Mouse (Mus musculus) embryonic facial prominence, embryonic 15.5 days (tissue): ENCODE measurements around the gene Brat1. TPM values are rescaled to one million over a fixed set of nuclear protein-coding genes. Genes with fewer than 3 reads are reported as not detected.

Experiments used
- ATAC-seq: fragments of 200-750 bp; cut with Nextera tagmentation; 2 replicates; pipeline ENCODE4 v1.8.0; 2017; ENCODE audit warnings: low read depth, moderate TSS enrichment; ENCODE audit not compliant: insufficient number of reproducible peaks, low FRiP score, low TSS enrichment
- H3K27ac ChIP-seq: fragments of 300-500 bp; sonication (generic); replicated peaks from 2 replicates; pipeline ENCODE4 v1.5.1; 2015; ENCODE audit warnings: mild to moderate bottlenecking, inconsistent platforms
- H3K27me3 ChIP-seq: fragments of 300-500 bp; sonication (generic); 2 replicates; pipeline ENCODE4 v1.6.1; 2015; ENCODE audit warnings: inconsistent platforms
- H3K36me3 ChIP-seq: fragments of 300-500 bp; sonication (generic); 2 replicates; pipeline ENCODE4 v1.6.1; 2015; ENCODE audit warnings: mild to moderate bottlenecking, inconsistent platforms
- H3K4me1 ChIP-seq: fragments of 300-500 bp; sonication (generic); 2 replicates; pipeline ENCODE4 v1.6.1; 2015; ENCODE audit warnings: inconsistent platforms
- H3K4me2 ChIP-seq: fragments of 300-500 bp; sonication (generic); replicated peaks from 2 replicates; pipeline ENCODE4 v1.6.1; 2015; ENCODE audit warnings: mild to moderate bottlenecking, inconsistent platforms
- H3K4me3 ChIP-seq: fragments of 300-500 bp; sonication (generic); replicated peaks from 2 replicates; pipeline ENCODE4 v1.5.1; 2015; ENCODE audit warnings: mild to moderate bottlenecking, inconsistent platforms
- H3K9ac ChIP-seq: fragments of 300-500 bp; sonication (generic); 2 replicates; pipeline ENCODE4 v1.6.1; 2015; ENCODE audit warnings: inconsistent platforms
- H3K9me3 ChIP-seq: fragments of 300-500 bp; sonication (generic); replicated peaks from 2 replicates; pipeline ENCODE4 v1.6.1; 2016; ENCODE audit warnings: inconsistent platforms
- WGBS: fragments of 180-500 bp; shearing (Covaris S2); methylation state at CpG from one replicate; pipeline ENCODE4 v1.1.7; 2015; 5-methylcytosine and 5-hydroxymethylcytosine counted together
- polyA plus RNA-seq: library from polyadenylated mRNA; unstranded; fragments of >200 nt; fragmentation: Nextera tagmentation; extraction: Ambion mirVana; gene quantifications from 2 replicates; pipeline ENCODE4 v1.2.1, GENCODE M21; 2015

The Brat1 gene
- polyA plus RNA-seq, 1 experiment from 2014 or later: 26.0 TPM

DNA sequence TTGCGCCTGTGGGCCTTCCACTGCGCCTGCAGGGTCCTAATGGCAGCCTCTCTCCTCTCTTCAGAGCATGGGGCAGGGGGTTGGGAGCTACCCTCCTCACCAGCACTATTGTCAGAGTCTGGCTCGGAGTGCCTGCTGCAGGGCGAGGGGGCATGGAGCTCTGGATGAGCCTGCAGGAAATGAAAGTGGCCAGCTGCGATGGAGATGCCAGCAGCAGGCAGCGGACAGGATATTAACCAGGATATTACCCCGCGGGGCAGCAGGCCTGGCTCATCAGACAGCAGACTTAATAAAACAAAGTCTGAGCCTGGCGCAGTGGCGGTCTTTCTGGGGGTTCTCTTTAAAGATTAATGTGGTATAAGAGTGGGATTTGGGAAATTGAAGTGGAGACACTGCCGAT lies 29.7 kb upstream of the Brat1 start:
- H3K4me1 ChIP-seq: no peaks in the 10 kb centered on the region
- WGBS: 74% methylated on average over 11 of the region's 11 CpGs
- no peaks in the 10 kb centered on the region for H3K27me3 ChIP-seq
- no peak overlapping the region for H3K4me2 ChIP-seq
- H3K4me3 ChIP-seq: no peak overlapping the region
- H3K27ac ChIP-seq: no peak overlapping the region
- no peak overlapping the region for H3K9ac ChIP-seq
- peaks cover 51% of the 10 kb centered on the region for H3K36me3 ChIP-seq
- ATAC-seq: no peak
- H3K9me3 ChIP-seq: no peaks in the 10 kb centered on the region

DNA sequence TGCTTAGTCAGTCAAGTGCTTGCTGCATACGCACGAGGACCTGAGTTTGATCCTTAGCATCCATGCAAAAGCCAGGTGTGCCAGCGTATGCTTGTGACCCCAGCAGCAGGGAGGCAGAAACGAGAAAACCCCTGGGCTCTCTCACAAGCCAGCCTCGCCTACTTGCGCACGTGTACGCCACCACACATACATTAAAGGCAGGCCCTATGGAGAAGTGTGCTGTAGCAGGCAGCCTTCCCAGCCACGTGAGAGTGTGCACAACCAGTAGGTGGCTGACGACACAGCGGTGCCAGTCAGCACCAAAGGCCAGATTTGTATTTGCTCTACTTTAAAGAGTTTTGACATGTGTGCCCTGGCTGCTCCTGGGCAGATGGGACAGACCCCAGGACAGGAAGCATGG lies 29.2 kb upstream of the Brat1 start:
- no peak for ATAC-seq
- WGBS: 84% methylated on average over 11 of the region's 11 CpGs
- Histone ChIP-seq H3K27me3 (no peaks in the 10 kb centered on the region), H3K9me3 (no peaks in the 10 kb centered on the region), H3K4me3 (no peak overlapping the region), H3K27ac (no peak overlapping the region), H3K4me2 (no peak overlapping the region), H3K4me1 (no peaks in the 10 kb centered on the region), H3K36me3 (peaks cover 51% of the 10 kb centered on the region), H3K9ac (no peak overlapping the region)

DNA sequence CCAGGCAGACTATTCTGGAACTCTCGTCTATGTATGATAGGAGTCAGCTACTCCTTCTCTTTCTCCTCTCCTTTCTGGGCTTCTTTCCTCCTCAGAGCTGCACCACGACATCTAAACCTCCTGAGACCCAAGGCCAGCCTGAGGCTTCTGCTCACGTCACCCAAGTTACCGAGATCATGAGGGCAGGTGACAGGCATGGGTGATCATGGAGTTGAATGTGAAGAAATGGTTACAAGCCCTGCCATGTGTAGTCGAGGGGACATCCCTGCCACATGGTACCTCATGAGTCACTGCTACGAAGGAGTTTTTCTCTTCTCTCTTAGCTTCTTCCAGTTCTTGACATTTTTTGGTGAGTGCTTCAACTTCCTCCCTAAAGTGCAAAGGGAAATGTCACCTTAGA lies 27.7 kb upstream of the Brat1 start:
- no peak overlapping the region for H3K27ac ChIP-seq
- WGBS: 87% methylated on average over 6 of the region's 6 CpGs
- no peaks in the 10 kb centered on the region for H3K9me3 ChIP-seq
- H3K9ac ChIP-seq: no peak overlapping the region
- H3K27me3 ChIP-seq: no peaks in the 10 kb centered on the region
- peaks cover 50% of the 10 kb centered on the region for H3K36me3 ChIP-seq
- no peak overlapping the region for H3K4me3 ChIP-seq
- no peaks in the 10 kb centered on the region for H3K4me1 ChIP-seq
- no peak for ATAC-seq
- no peak overlapping the region for H3K4me2 ChIP-seq

DNA sequence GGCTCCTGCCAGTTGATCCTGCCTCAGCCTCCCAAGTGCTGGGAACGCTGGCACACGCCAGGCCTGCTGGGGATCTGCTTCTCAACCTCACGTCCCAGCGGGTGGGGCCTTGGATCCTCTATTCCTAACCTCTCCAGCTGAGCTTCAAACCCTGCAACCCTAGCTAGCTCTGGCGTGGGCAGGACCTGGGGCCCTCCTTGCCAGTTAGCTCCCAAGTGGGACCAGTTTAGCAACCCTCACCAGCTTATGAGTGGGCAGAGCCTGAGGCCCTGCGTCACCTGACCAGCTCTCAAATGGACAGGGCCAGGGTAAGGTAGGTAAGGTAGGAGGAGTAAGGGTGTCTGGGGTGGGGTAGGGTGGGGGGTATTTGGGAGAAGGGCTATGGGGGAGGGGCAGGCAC lies 24.8 kb upstream of the Brat1 start:
- H3K4me2 ChIP-seq: no peak overlapping the region
- no peak overlapping the region for H3K27ac ChIP-seq
- 0 out of 2 replicates have a peak, but pooled peaks cover 3% of the 10 kb centered on the region for H3K4me1 ChIP-seq
- H3K9me3 ChIP-seq: no peaks in the 10 kb centered on the region
- no peak for ATAC-seq
- no peaks in the 10 kb centered on the region for H3K27me3 ChIP-seq
- H3K36me3 ChIP-seq: peaks cover 46% of the 10 kb centered on the region
- no peak overlapping the region for H3K4me3 ChIP-seq
- no peak overlapping the region for H3K9ac ChIP-seq
- WGBS: 80% methylated on average over 6 of the region's 6 CpGs

DNA sequence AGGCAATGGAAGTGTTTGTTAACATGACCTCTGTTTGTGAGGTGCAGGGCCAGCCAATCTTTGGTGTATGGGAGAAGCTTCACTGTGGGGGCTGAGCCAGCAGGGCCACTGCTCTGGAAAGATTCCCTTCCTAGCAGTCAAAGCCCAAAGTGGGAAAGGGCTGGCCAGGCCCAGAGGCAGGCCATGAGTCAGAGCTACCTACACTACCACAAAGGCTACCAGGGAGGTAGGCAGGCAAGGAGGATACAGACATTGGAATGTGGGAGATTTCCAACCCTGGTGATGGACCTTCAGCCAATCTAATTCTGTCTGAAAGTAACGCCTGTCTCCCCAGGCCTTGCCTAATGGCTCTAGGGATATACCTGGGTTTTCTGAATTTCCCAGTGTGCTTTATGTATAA lies 23.9 kb upstream of the Brat1 start:
- no peak for ATAC-seq
- WGBS: 88% methylated on average over 1 of the region's 1 CpGs
- H3K4me2 ChIP-seq: no peak overlapping the region
- no peaks in the 10 kb centered on the region for H3K27me3 ChIP-seq
- no peak overlapping the region for H3K4me3 ChIP-seq
- no peak overlapping the region for H3K27ac ChIP-seq
- peaks cover 44% of the 10 kb centered on the region for H3K36me3 ChIP-seq
- H3K9ac ChIP-seq: no peak overlapping the region
- H3K4me1 ChIP-seq: 0 out of 2 replicates have a peak, but pooled peaks cover 3% of the 10 kb centered on the region
- H3K9me3 ChIP-seq: no peaks in the 10 kb centered on the region

DNA sequence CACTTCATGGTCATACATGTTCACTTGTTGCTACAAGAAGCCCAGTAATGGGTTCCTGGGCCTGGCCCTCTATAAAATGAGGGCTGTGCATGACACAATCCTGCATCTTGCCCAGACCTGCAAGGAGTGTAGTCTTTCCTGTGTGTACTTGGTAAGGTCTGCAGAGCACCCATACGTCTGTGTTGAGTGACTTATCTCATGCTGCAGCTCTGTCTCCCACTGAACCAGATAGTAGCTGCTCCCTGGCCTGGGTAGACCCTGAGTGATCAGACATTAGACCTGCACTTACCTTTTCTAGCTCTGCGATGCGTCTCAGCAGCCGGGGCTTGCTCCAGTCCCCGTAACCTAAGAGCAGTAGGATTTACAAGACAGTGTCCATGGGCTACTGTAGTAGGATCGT lies 22.7 kb upstream of the Brat1 start:
- Histone ChIP-seq H3K36me3 (peaks cover 44% of the 10 kb centered on the region), H3K27ac (no peak overlapping the region)

DNA sequence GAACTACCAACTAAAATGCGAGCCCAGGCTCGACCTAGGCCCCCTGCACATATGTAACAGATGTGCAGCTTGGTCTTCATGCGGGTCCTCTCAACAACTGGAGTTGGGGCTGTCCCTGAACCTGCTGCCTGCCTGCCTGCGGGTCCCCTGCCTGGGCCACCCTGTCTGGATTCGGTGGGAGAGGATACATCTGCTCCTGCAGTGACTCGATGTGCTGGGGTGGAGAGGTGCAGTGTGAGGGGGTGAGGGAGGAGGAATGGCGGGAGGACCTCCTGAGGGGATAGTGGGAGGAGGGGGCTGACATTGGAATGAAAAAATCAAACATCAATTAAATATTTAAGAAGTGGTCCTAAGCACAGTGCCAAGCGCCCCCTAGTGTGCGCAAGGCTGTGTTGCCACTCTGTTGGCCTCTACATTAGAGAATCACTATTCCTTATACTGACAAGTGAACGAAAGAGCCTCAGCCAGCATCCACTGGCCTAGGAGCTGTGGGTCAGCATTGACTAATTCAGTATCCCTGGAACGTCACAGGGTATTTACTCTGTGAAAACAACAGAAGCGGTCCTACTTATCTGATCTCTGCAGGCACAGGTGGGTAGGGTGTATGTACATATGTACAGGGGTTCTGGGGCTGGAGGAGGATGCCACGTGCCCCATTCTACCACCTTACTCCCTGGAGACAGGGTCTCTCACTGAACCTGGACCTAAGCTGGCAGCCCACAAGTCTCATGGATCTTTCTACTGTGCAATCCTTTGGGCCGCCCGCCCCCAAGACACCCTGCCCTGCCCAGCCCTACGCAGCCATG lies 20.3 kb upstream of the Brat1 start:
- Histone ChIP-seq H3K27me3 (no peaks in the 10 kb centered on the region), H3K4me2 (no peak overlapping the region), H3K9ac (no peak overlapping the region), H3K4me1 (0 out of 2 replicates have a peak, but pooled peaks cover 3% of the 10 kb centered on the region), H3K9me3 (no peaks in the 10 kb centered on the region), H3K36me3 (peaks cover 52% of the 10 kb centered on the region), H3K4me3 (no peak overlapping the region), H3K27ac (no peak overlapping the region)
- 49% methylated on average over 16 of the region's 16 CpGs for WGBS
- ATAC-seq: 0 out of 2 replicates have a peak, but pooled peaks have one; percentile 6

More for the DNA sequence above, 22.7 kb upstream of the Brat1 start:
- ATAC-seq: no peak
- no peak overlapping the region for H3K4me2 ChIP-seq
- WGBS: 89% methylated on average over 6 of the region's 6 CpGs
- H3K9me3 ChIP-seq: no peaks in the 10 kb centered on the region
- H3K27me3 ChIP-seq: no peaks in the 10 kb centered on the region
- no peak overlapping the region for H3K9ac ChIP-seq
- H3K4me1 ChIP-seq: 0 out of 2 replicates have a peak, but pooled peaks cover 3% of the 10 kb centered on the region
- H3K4me3 ChIP-seq: no peak overlapping the region

DNA sequence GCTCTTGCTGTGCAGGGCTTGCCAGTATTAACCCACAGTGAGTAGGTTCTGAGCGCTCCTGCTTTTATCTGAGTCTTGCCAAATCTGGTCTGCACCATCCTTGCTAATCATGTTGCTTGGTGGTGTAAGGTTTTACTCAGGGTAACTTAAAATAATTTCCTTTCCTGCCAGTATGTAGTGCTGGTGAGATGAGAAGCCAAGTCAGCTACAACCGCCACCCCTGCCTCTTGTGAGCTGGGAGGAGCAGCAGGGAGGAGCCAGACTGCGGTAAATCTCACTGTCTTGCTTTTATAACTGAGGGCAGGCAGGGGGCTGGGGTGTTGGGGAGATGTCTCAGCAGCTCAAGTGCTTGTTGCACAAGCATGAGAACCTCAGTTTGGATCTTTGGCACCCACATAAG lies 16.4 kb upstream of the Brat1 start:
- Histone ChIP-seq H3K9me3 (no peaks in the 10 kb centered on the region), H3K36me3 (peaks cover 60% of the 10 kb centered on the region), H3K4me1 (0 out of 2 replicates have a peak, but pooled peaks cover 9% of the 10 kb centered on the region), H3K4me2 (no peak overlapping the region), H3K4me3 (no peak overlapping the region), H3K9ac (no peak overlapping the region), H3K27ac (no peak overlapping the region), H3K27me3 (no peaks in the 10 kb centered on the region)
- no peak for ATAC-seq
- 66% methylated on average over 3 of the region's 3 CpGs for WGBS

DNA sequence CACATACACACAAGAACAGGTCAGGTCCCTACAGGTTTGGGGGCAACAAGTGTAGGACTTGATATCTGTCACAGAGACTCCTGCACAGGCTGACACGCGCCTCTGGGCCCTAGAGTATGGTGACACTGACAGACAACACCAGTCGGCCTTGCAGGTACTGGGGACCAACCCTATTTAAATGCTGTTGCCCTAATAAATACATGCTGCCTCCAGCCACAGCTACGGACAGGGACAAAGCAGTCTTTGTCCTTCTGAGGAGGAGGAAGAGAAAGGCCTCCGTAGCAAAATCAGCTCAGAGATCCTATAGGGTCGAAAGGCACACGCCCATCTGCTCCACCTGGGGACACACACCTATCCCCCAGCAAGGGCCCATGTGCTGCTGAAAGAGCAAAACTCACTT lies 8.8 kb upstream of the Brat1 start:
- H3K27me3 ChIP-seq: no peaks in the 10 kb centered on the region
- WGBS: 74% methylated on average over 7 of the region's 7 CpGs
- H3K36me3 ChIP-seq: peaks cover 43% of the 10 kb centered on the region
- no peak overlapping the region for H3K4me3 ChIP-seq
- no peak overlapping the region for H3K9ac ChIP-seq
- H3K4me2 ChIP-seq: no peak overlapping the region
- no peaks in the 10 kb centered on the region for H3K9me3 ChIP-seq
- no peak overlapping the region for H3K27ac ChIP-seq
- H3K4me1 ChIP-seq: peaks cover 12% of the 10 kb centered on the region
- no peak for ATAC-seq

DNA sequence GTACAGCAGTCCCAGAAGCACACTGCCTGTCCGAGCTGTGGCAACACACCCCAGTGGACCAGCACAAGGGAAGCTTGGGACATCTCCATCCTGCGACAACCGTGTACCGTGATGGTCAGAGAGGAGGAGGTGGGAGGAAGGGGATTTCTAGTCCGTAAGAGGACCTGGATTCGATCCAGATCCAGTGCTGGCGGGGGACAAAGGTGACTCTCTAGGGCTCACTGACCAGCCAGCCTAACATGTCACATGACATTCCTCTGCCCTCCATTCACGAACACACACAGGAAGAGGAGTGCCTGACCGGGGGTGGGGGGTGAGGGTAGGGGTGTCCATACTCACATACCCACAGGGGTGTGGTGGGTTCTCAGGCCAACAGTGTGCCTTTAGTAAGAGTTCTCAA lies 5.0 kb upstream of the Brat1 start:
- H3K9me3 ChIP-seq: no peaks in the 10 kb centered on the region
- H3K27ac ChIP-seq: no peak overlapping the region
- H3K4me3 ChIP-seq: no peak overlapping the region
- H3K9ac ChIP-seq: no peak overlapping the region
- no peak overlapping the region for H3K4me2 ChIP-seq
- H3K36me3 ChIP-seq: peaks cover 28% of the 10 kb centered on the region
- peaks cover 31% of the 10 kb centered on the region for H3K4me1 ChIP-seq
- no peaks in the 10 kb centered on the region for H3K27me3 ChIP-seq
- 86% methylated on average over 9 of the region's 9 CpGs for WGBS
- ATAC-seq: no peak

DNA sequence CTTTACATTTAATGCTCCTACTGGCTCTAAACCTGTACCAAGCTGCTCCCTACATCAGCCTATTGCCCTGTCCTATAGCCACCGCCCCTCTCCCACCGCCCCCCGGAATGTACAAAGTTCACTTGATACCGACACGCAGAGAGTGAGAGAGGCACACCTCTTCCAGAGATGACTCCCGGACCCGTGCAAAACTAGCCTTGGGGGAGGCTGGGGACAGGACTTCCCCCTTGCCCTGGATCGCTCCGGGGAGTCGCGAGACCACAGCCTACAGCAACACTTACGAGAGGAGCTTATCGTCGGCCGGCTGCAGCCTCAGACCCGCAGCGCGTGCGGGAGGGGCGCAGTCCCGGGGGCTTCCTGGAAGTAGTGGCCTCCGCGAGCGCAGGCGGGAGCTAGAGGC lies 3.1 kb upstream of the Brat1 start:
- under 1% methylated on average over 25 of the region's 25 CpGs for WGBS

DNA sequence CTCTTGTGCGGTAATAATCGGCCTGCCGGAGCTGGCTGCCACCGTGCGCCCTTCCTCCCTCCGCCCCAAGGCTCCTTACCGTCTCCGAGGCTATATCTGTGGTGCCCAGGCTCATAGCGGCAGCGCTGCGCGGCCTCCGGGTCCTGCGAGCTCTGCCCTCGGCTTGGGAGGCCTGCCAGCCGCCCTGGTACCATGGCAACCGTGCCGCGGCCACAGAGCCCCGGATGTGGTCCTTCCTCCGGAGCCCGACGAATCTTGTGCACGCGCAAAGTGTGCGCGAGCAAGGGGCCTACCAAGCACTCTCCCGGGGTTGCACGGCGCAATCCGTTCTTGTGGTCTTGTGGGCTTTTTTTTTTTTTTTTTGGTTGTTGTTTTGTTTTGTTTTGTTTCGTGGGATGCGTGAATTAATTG lies 2.7 kb upstream of the Brat1 start, which contains the start of gene Iqce:
Gene Iqce, minus strand, starts transcription at position 276 of the 411 bp plus-strand sequence.
- Histone ChIP-seq H3K9ac (peak within 1 kb of the TSS; percentile 77), H3K4me2 (peak within 1 kb of the TSS; percentile 74), H3K9me3 (no peaks in the 10 kb centered on the region), H3K36me3 (peaks cover 13% of the 10 kb centered on the region), H3K4me1 (peaks cover 42% of the 10 kb centered on the region), H3K27me3 (no peaks in the 10 kb centered on the region), H3K27ac (peak within 1 kb of the TSS; percentile 91), H3K4me3 (peak within 1 kb of the TSS; percentile 85)
- WGBS: under 1% methylated on average over 33 of the region's 33 CpGs
- ATAC-seq: peak; percentile 53

More for the DNA sequence above, 3.1 kb upstream of the Brat1 start:
- Histone ChIP-seq H3K4me3 (peak overlapping the region; percentile 85), H3K9me3 (no peaks in the 10 kb centered on the region), H3K36me3 (peaks cover 17% of the 10 kb centered on the region), H3K9ac (peak overlapping the region; percentile 77), H3K4me1 (peaks cover 42% of the 10 kb centered on the region), H3K27ac (peak overlapping the region; percentile 91), H3K4me2 (peak overlapping the region; percentile 74), H3K27me3 (no peaks in the 10 kb centered on the region)
- 0 out of 2 replicates have a peak, but pooled peaks have one; percentile 0 for ATAC-seq
